Mouse (Mus musculus): ENCODE results near the gene Ifna5. TPM values are rescaled to one million over a fixed set of nuclear protein-coding genes. Genes with fewer than 3 reads are reported as not detected.
"Not testable (repeated sequence)": the region's sequence is repeated elsewhere in the genome, so short reads cannot be mapped to it uniquely, and the experiment has no call there.

The Ifna5 gene
- polyA plus RNA-seq, 1 experiment: not detected

- TF ChIP-seq FOSL1 (IDR thresholded peaks at IDR 0.05; ENCODE audit: insufficient read depth, low read length, poor library complexity, severe bottlenecking) (no peak), MYOG (IDR thresholded peaks at IDR 0.05; ENCODE audit: control insufficient read depth, extremely low read depth, insufficient read length) (no peak), CEBPB (IDR thresholded peaks at IDR 0.05; ENCODE audit: low read depth) (no peak), MYOD1 (IDR thresholded peaks at IDR 0.05; ENCODE audit: control insufficient read depth, insufficient read length, low read depth) (no peak), USF1 (IDR thresholded peaks at IDR 0.05; ENCODE audit: low read depth) (no peak), MAX (IDR thresholded peaks at IDR 0.05) (no peak), CTCF (IDR thresholded peaks at IDR 0.05; ENCODE audit: control insufficient read depth, insufficient read depth, insufficient read length) (no peak)
- H3K4me3 ChIP-seq (ENCODE audit: insufficient read depth, poor library complexity, severe bottlenecking): no peak within 1 kb of the TSS
- peaks cover 14% of the 10 kb centered on the region for H3K27me3 ChIP-seq (ENCODE audit: control insufficient read depth, insufficient read depth, insufficient read length)
- H3K79me2 ChIP-seq (ENCODE audit: control insufficient read depth, insufficient read depth): no peaks in the 10 kb centered on the region
- H3K36me3 ChIP-seq (ENCODE audit: control insufficient read depth, insufficient read depth): no peaks in the 10 kb centered on the region
- H3K79me3 ChIP-seq (ENCODE audit: low read depth): no peaks in the 10 kb centered on the region
- no peak within 1 kb of the TSS for H3ac ChIP-seq (ENCODE audit: control insufficient read depth, insufficient read length, low read depth)
Observed at GRCm38 (mm10) chr4:88815928-88816327, 19.4 kb upstream of the Ifna5 start, which contains the start of gene Ifna7. Ifna7 (plus strand) TSS chr4:88816228.

DNA sequence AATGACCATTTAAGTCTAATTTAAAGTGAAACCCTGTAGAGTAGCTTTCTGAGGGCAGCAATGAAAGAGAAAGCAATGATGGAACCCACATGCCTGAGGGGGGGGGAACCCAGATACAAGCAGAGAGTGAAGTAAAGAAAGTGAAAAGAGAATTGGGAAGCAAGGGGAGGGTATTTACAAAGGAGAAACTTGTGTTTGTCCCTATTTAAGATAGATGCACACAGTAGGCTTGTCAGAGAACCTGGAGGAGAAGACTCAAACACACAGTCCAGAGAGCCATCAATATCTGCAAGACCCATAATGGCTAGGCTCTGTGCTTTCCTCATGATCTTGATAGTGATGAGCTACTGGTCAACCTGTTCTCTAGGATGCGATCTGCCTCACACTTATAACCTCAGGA is 15.7 kb upstream of the Ifna5 start, which contains the start of gene Ifna11:
TSS of gene Ifna11 (plus strand) at position 301 of the 400 bp plus-strand sequence.
- no peaks in the 10 kb centered on the region for H3K79me3 ChIP-seq (ENCODE audit: low read depth)
- no peak within 1 kb of the TSS for H3K4me3 ChIP-seq (ENCODE audit: insufficient read depth, poor library complexity, severe bottlenecking)
- TF ChIP-seq USF1 (IDR thresholded peaks at IDR 0.05; ENCODE audit: low read depth): no peak
- no peak for TF ChIP-seq MYOD1 (IDR thresholded peaks at IDR 0.05; ENCODE audit: control insufficient read depth, insufficient read length, low read depth)
- no peak for TF ChIP-seq MAX (IDR thresholded peaks at IDR 0.05)
- no peak for TF ChIP-seq CEBPB (IDR thresholded peaks at IDR 0.05; ENCODE audit: low read depth)
- TF ChIP-seq MYOG (IDR thresholded peaks at IDR 0.05; ENCODE audit: control insufficient read depth, extremely low read depth, insufficient read length): no peak
- TF ChIP-seq CTCF (IDR thresholded peaks at IDR 0.05; ENCODE audit: control insufficient read depth, insufficient read depth, insufficient read length): no peak
- no peak for TF ChIP-seq FOSL1 (IDR thresholded peaks at IDR 0.05; ENCODE audit: insufficient read depth, low read length, poor library complexity, severe bottlenecking)
- H3K27me3 ChIP-seq (ENCODE audit: control insufficient read depth, insufficient read depth, insufficient read length): peaks cover 13% of the 10 kb centered on the region
- H3K36me3 ChIP-seq (ENCODE audit: control insufficient read depth, insufficient read depth): no peaks in the 10 kb centered on the region
- H3ac ChIP-seq (ENCODE audit: control insufficient read depth, insufficient read length, low read depth): no peak within 1 kb of the TSS
- H3K79me2 ChIP-seq (ENCODE audit: control insufficient read depth, insufficient read depth): no peaks in the 10 kb centered on the region

GRCm38 (mm10) chr4:88822995-88823394 is 12.3 kb upstream of the Ifna5 start:
- Histone ChIP-seq H3K27me3 (ENCODE audit: control insufficient read depth, insufficient read depth, insufficient read length) (peaks cover 7% of the 10 kb centered on the region), H3ac (ENCODE audit: control insufficient read depth, insufficient read length, low read depth) (no peak overlapping the region), H3K79me2 (ENCODE audit: control insufficient read depth, insufficient read depth) (no peaks in the 10 kb centered on the region), H3K79me3 (ENCODE audit: low read depth) (no peaks in the 10 kb centered on the region), H3K36me3 (ENCODE audit: control insufficient read depth, insufficient read depth) (no peaks in the 10 kb centered on the region), H3K4me3 (ENCODE audit: insufficient read depth, poor library complexity, severe bottlenecking) (no peak overlapping the region)
- no peak for TF ChIP-seq MYOD1 (IDR thresholded peaks at IDR 0.05; ENCODE audit: control insufficient read depth, insufficient read length, low read depth)
- TF ChIP-seq MYOG (IDR thresholded peaks at IDR 0.05; ENCODE audit: control insufficient read depth, extremely low read depth, insufficient read length): no peak
- TF ChIP-seq CTCF (IDR thresholded peaks at IDR 0.05; ENCODE audit: control insufficient read depth, insufficient read depth, insufficient read length): no peak
- no peak for TF ChIP-seq CEBPB (IDR thresholded peaks at IDR 0.05; ENCODE audit: low read depth)
- no peak for TF ChIP-seq FOSL1 (IDR thresholded peaks at IDR 0.05; ENCODE audit: insufficient read depth, low read length, poor library complexity, severe bottlenecking)
- no peak for TF ChIP-seq USF1 (IDR thresholded peaks at IDR 0.05; ENCODE audit: low read depth)
- TF ChIP-seq MAX (IDR thresholded peaks at IDR 0.05): no peak

- H3K36me3 ChIP-seq (ENCODE audit: control insufficient read depth, insufficient read depth); H3K79me3 ChIP-seq (ENCODE audit: low read depth); H3K4me3 ChIP-seq (ENCODE audit: insufficient read depth, poor library complexity, severe bottlenecking); H3K79me2 ChIP-seq (ENCODE audit: control insufficient read depth, insufficient read depth); H3K27me3 ChIP-seq (ENCODE audit: control insufficient read depth, insufficient read depth, insufficient read length); H3ac ChIP-seq (ENCODE audit: control insufficient read depth, insufficient read length, low read depth): not testable (repeated sequence)
Observed at GRCm38 (mm10) chr4:88827116-88827515, 8.2 kb upstream of the Ifna5 start, which contains the start of gene Ifna6. Ifna6 (plus strand) TSS chr4:88827416.

- Histone ChIP-seq H3K4me3 (ENCODE audit: insufficient read depth, poor library complexity, severe bottlenecking) (no peak overlapping the region), H3K36me3 (ENCODE audit: control insufficient read depth, insufficient read depth) (no peaks in the 10 kb centered on the region), H3K79me3 (ENCODE audit: low read depth) (no peaks in the 10 kb centered on the region), H3ac (ENCODE audit: control insufficient read depth, insufficient read length, low read depth) (no peak overlapping the region), H3K79me2 (ENCODE audit: control insufficient read depth, insufficient read depth) (no peaks in the 10 kb centered on the region), H3K27me3 (ENCODE audit: control insufficient read depth, insufficient read depth, insufficient read length) (peaks cover 3% of the 10 kb centered on the region)
- TF ChIP-seq MAX (IDR thresholded peaks at IDR 0.05) (no peak), FOSL1 (IDR thresholded peaks at IDR 0.05; ENCODE audit: insufficient read depth, low read length, poor library complexity, severe bottlenecking) (no peak), CEBPB (IDR thresholded peaks at IDR 0.05; ENCODE audit: low read depth) (no peak)
Observed at GRCm38 (mm10) chr4:88830523-88830922, 4.8 kb upstream of the Ifna5 start.

DNA sequence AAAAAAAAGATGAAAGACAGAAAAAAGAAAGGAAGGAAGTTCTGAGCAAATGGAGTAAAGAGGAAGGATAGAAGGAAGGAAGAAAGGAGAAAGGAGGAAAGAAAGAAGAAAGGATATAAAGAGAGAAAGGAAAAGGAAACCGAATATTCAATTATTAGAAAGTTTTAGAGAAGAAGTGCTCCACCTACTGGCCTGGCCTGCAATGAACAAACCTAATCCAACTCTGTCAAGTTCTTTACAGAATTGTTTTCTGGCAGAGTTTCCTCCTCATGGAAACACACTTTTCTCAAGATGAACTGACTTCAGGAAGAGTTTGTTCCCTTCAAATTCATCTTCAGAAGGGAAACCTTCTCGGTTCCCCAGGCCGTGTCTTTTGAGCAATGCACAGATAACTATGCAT is 3.5 kb downstream of the Ifna5 start:
- no peaks in the 10 kb centered on the region for H3K79me3 ChIP-seq (ENCODE audit: low read depth)
- no peak overlapping the region for H3ac ChIP-seq (ENCODE audit: control insufficient read depth, insufficient read length, low read depth)
- H3K79me2 ChIP-seq (ENCODE audit: control insufficient read depth, insufficient read depth): no peaks in the 10 kb centered on the region
- peaks cover 10% of the 10 kb centered on the region for H3K27me3 ChIP-seq (ENCODE audit: control insufficient read depth, insufficient read depth, insufficient read length)
- TF ChIP-seq CTCF (IDR thresholded peaks at IDR 0.05; ENCODE audit: control insufficient read depth, insufficient read depth, insufficient read length) (no peak), CEBPB (IDR thresholded peaks at IDR 0.05; ENCODE audit: low read depth) (no peak), MAX (IDR thresholded peaks at IDR 0.05) (no peak), FOSL1 (IDR thresholded peaks at IDR 0.05; ENCODE audit: insufficient read depth, low read length, poor library complexity, severe bottlenecking) (no peak), USF1 (IDR thresholded peaks at IDR 0.05; ENCODE audit: low read depth) (no peak), MYOD1 (IDR thresholded peaks at IDR 0.05; ENCODE audit: control insufficient read depth, insufficient read length, low read depth) (no peak), MYOG (IDR thresholded peaks at IDR 0.05; ENCODE audit: control insufficient read depth, extremely low read depth, insufficient read length) (no peak)
- no peak overlapping the region for H3K4me3 ChIP-seq (ENCODE audit: insufficient read depth, poor library complexity, severe bottlenecking)
- H3K36me3 ChIP-seq (ENCODE audit: control insufficient read depth, insufficient read depth): no peaks in the 10 kb centered on the region
